Mouse (Mus musculus) cortical plate, adult 2 months (tissue): Measurements from ENCODE around the gene Nfkbiz.

Experiments
- CTCF ChIP-seq: fragments of 200-500 bp; IDR thresholded peaks from 2 replicates; pipeline ENCODE4 v1.5.1; 2011; ENCODE audit warnings: mild to moderate bottlenecking, control low read depth, low read length; ENCODE audit not compliant: insufficient read depth; ENCODE audit errors: extremely low read depth
- POLR2A ChIP-seq: fragments of 200-500 bp; IDR thresholded peaks from 2 replicates; pipeline ENCODE4 v1.6.1; 2011; ENCODE audit warnings: mild to moderate bottlenecking, low read length, control low read depth; ENCODE audit not compliant: insufficient read depth; ENCODE audit errors: extremely low read depth

DNA sequence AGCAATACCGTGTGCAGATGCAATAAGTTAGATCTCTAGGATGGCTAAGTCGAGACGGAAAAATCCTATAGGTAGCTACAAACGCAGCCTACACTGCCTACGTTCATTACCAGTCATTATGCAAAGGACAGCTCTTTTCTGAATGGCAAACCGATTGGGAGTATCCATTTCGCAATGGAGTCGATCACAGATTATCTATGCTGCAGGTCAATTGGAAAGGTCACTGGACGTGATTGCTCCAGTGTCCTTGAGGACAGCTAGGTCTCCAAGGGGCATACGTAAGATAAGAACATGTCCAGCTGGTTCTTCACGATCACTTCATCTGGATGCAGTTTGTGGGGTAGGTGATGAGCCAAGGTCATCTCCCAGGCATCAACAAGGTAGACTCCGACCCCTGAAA is 5.2 kb upstream of the Nfkbiz start:
- no peak for TF ChIP-seq POLR2A
- TF ChIP-seq CTCF: no peak
